Mouse (Mus musculus) liver, adult 2 months (tissue): ENCODE data around the gene Actr1b. TPM values are rescaled to one million over a fixed set of nuclear protein-coding genes. Genes with fewer than 3 reads are reported as not detected.
"Not testable (repeated sequence)": the region's sequence is repeated elsewhere in the genome, so short reads cannot be mapped to it uniquely, and the experiment has no call there.

ENCODE experiments used
- DNase-seq: peaks from one replicate; pipeline ENCODE4 v3.0.0-alpha.2; 2011; ENCODE audit warnings: low read depth, low spot score; ENCODE audit errors: extremely low read depth
- H3K27ac ChIP-seq: fragments of 200-500 bp; replicated peaks from 2 replicates; pipeline ENCODE4 v1.5.1; 2012; ENCODE audit warnings: low read depth, mild to moderate bottlenecking, control low read depth, inconsistent platforms, low read length; ENCODE audit not compliant: insufficient read depth
- H3K27me3 ChIP-seq: fragments of 200-500 bp; 2 replicates; pipeline ENCODE4 v1.6.1; 2012; ENCODE audit warnings: mild to moderate bottlenecking, moderate library complexity, low read length, inconsistent platforms; ENCODE audit not compliant: control insufficient read depth, insufficient read depth
- H3K36me3 ChIP-seq: fragments of 200-500 bp; 2 replicates; pipeline ENCODE4 v1.6.1; 2012; ENCODE audit warnings: low read length, inconsistent platforms; ENCODE audit not compliant: control insufficient read depth, insufficient read depth
- H3K4me1 ChIP-seq: fragments of 200-500 bp; 2 replicates; pipeline ENCODE4 v1.6.1; 2011; ENCODE audit warnings: low read length; ENCODE audit not compliant: control insufficient read depth, insufficient read depth
- H3K4me3 ChIP-seq: fragments of 200-500 bp; 2 replicates; pipeline ENCODE4 v1.5.1; 2011; ENCODE audit warnings: low read depth, mild to moderate bottlenecking, control low read depth, low read length, moderate library complexity; ENCODE audit not compliant: insufficient read depth
- H3K79me2 ChIP-seq: fragments of 200-500 bp; 2 replicates; pipeline ENCODE4 v1.6.1; 2012; ENCODE audit warnings: inconsistent platforms, mild to moderate bottlenecking, low read length, moderate library complexity; ENCODE audit not compliant: control insufficient read depth, insufficient read depth
- H3K9ac ChIP-seq: fragments of 200-500 bp; 2 replicates; pipeline ENCODE4 v1.6.1; 2012; ENCODE audit warnings: low read depth, mild to moderate bottlenecking, control low read depth, inconsistent platforms, low read length
- CTCF ChIP-seq: fragments of 200-500 bp; IDR thresholded peaks from 2 replicates; pipeline ENCODE4 v1.5.1; 2011; ENCODE audit warnings: low read depth, low read length, control low read depth
- POLR2A ChIP-seq: fragments of 200-500 bp; IDR thresholded peaks from 2 replicates; pipeline ENCODE4 v1.6.1; 2011; ENCODE audit warnings: low read length, control low read depth; ENCODE audit not compliant: insufficient read depth; ENCODE audit errors: extremely low read depth
- WGBS: fragments of 180-500 bp; shearing (Covaris S2); methylation state at CpG from one replicate; pipeline ENCODE4 v1.1.7; 2018; 5-methylcytosine and 5-hydroxymethylcytosine counted together
- polyA plus RNA-seq: library from polyadenylated mRNA; depleted of rRNA; stranded (reverse); fragments of >200 nt; gene quantifications from 2 replicates; pipeline ENCODE4 v1.2.3, GENCODE M21; 2012
- total RNA-seq: library from RNA; depleted of rRNA; stranded (reverse); fragments of >200 nt; gene quantifications from 2 replicates; pipeline ENCODE4 v1.2.3, GENCODE M21; 2014

Actr1b gene
- total and polyA plus RNA-seq, 2 experiments, result 34.9 to 71.3 TPM

DNA sequence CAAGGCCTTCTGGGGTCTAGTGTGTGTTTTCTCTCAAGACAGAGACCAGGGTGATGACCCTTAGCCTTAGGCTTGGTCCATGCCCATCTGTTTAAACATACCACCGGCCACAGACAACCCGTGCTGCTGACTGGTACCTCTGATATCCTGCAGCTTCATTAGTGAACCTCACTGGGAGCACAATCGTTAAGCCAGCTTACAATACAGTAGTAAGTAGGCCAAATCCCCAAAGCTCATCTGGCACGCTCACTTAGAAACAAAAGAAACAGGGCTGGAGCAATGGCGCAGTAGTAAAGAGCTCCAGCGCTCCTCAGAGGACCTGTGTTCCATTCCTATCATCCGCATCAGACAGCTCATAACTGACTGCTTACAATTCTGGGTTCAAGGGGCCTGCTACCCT lies 33.3 kb downstream of the Actr1b start:
- H3K36me3 ChIP-seq, result no peaks in the 10 kb centered on the region
- TF ChIP-seq CTCF (no peak), POLR2A (no peak)
- no peaks in the 10 kb centered on the region for H3K4me1 ChIP-seq
- no peak overlapping the region for H3K27ac ChIP-seq
- no peak overlapping the region for H3K4me3 ChIP-seq
- no peaks in the 10 kb centered on the region for H3K79me2 ChIP-seq
- no peak for DNase-seq
- no peak overlapping the region for H3K9ac ChIP-seq
- H3K27me3 ChIP-seq, result no peaks in the 10 kb centered on the region
- 84% methylated on average over 7 of the region's 7 CpGs for WGBS

GRCm38 (mm10) chr1:36674936-36675335 lies 39.3 kb downstream of the Actr1b start:
- Histone ChIP-seq H3K27ac (no peak overlapping the region), H3K4me3 (no peak overlapping the region), H3K9ac (no peak overlapping the region), H3K36me3 (no peaks in the 10 kb centered on the region), H3K79me2 (no peaks in the 10 kb centered on the region), H3K27me3 (no peaks in the 10 kb centered on the region), H3K4me1 (no peaks in the 10 kb centered on the region)
- WGBS, result 55% methylated on average over 3 of the region's 3 CpGs
- TF ChIP-seq CTCF (no peak), POLR2A (no peak)
- DNase-seq, result no peak

DNA sequence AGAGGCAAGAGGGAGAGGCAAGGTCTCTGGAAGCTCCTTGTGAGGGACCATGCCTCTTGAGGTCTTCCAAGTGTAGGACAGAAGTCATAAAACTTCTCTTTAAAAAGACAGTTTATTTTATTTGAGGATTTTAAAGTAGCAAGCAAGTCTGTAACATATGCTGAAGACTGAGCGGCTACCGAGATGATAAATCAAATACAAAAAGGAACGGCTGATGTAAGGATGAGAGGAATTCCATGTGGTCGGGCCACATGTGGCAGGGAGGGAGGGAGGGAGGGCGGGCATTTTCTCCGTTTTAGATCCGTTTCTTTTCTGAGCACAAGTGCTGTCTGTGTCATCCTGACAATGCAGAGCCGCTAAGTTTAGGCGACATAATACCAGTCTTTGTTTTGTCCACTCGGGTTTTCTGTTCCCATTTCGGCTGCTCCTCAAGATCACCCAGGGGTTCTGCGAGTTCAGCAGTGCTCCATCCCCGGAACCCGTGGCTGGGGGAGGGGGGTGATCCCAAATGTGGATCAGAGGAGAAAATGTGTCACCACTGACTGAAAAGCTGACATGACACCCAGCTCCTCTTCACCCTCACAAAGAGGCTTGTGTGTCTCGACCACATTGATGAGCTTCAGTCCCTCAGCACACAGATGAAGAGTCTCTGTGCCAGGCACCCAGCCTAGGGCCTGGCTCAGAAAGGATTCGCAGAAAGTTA lies 41.4 kb downstream of the Actr1b start:
- Histone ChIP-seq H3K4me1 (no peaks in the 10 kb centered on the region), H3K79me2 (no peaks in the 10 kb centered on the region), H3K36me3 (no peaks in the 10 kb centered on the region), H3K27ac (no peak overlapping the region), H3K9ac (no peak overlapping the region), H3K27me3 (no peaks in the 10 kb centered on the region), H3K4me3 (no peak overlapping the region)
- 86% methylated on average over 16 of the region's 16 CpGs for WGBS
- no peak for DNase-seq
- TF ChIP-seq CTCF (no peak), POLR2A (no peak)

DNA sequence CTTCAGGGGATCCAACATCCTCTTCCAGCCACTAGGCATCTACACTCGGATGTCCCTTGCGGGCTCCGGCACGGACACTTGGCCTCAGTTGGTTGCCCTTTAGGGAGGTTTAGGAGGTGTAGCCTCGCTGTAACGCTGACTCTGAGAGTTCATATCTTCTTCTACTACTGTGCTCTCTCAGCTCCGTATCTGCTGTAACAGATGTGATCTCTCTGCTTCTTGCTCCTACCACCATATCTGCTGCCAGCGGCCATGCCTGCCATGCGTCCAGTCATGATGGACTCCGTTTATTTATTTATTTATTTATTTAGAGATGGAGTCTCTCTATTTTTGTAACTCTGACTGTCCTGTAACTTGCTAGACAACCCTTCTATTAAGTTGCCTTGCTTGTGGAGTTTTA lies 43.0 kb downstream of the Actr1b start:
- DNase-seq, result no peak
- WGBS, result 94% methylated on average over 10 of the region's 10 CpGs
- Histone ChIP-seq H3K79me2 (no peaks in the 10 kb centered on the region), H3K27ac (no peak overlapping the region), H3K9ac (no peak overlapping the region), H3K27me3 (no peaks in the 10 kb centered on the region), H3K4me3 (no peak overlapping the region), H3K4me1 (no peaks in the 10 kb centered on the region), H3K36me3 (no peaks in the 10 kb centered on the region)
- TF ChIP-seq POLR2A (no peak), CTCF (no peak)

- no peak overlapping the region for H3K4me3 ChIP-seq
- H3K9ac ChIP-seq, result no peak overlapping the region
- H3K27me3 ChIP-seq, result no peaks in the 10 kb centered on the region
- 88% methylated on average over 4 of the region's 4 CpGs for WGBS
- TF ChIP-seq CTCF, result no peak
- TF ChIP-seq POLR2A, result no peak
- H3K27ac ChIP-seq, result no peak overlapping the region
- no peaks in the 10 kb centered on the region for H3K4me1 ChIP-seq
- no peak for DNase-seq
- H3K36me3 ChIP-seq, result no peaks in the 10 kb centered on the region
- H3K79me2 ChIP-seq, result no peaks in the 10 kb centered on the region
Measured at GRCm38 (mm10) chr1:36670256-36670655, 44.0 kb downstream of the Actr1b start.

GRCm38 (mm10) chr1:36668007-36668406 lies 46.2 kb downstream of the Actr1b start:
- H3K36me3 ChIP-seq, H3K27me3 ChIP-seq, H3K79me2 ChIP-seq, H3K27ac ChIP-seq, DNase-seq, H3K4me3 ChIP-seq, H3K9ac ChIP-seq, H3K4me1 ChIP-seq: not testable (repeated sequence)
- 86% methylated on average over 4 of the region's 4 CpGs for WGBS
